Comparison of ENCODE assay signal across 13 mouse cellular contexts in genomic region chr6:18411505-18412225, GRCm38 (mm10).
"Had no signal": no experiment of that assay in that cellular context is flagged by ENCODE, and none has a peak within 500 bp of the region (broad histone marks: within the 10 kb centered on the region; RNA-seq: fewer than 3 reads in every experiment).

No protein-coding gene starts in this region.

- DNase-seq: lung, embryonic 14.5 days; lung, postnatal 10 days; lung, postnatal 4 days; midbrain, embryonic 14.5 days; right cerebral cortex, postnatal 14 days; thymus, adult 18-20 months; thymus, postnatal 14 days; thymus, postnatal 36 days had no signal

- H3K9me3 ChIP-seq: liver, embryonic 15.5 days; midbrain, embryonic 10.5 days; midbrain, embryonic 12.5 days; neural tube, embryonic 12.5 days had no signal

- H3K4me2 ChIP-seq: liver, embryonic 15.5 days; lung, embryonic 14.5 days; midbrain, embryonic 12.5 days; neural tube, embryonic 12.5 days had no signal

- ATAC-seq: midbrain, embryonic 16.5 days had no signal

- H3K4me3 ChIP-seq: liver, embryonic 15.5 days; midbrain, embryonic 10.5 days; midbrain, embryonic 12.5 days; neural tube, embryonic 12.5 days had no signal

- H3K36me3 ChIP-seq: liver, embryonic 15.5 days; midbrain, embryonic 10.5 days had no signal

- H3K4me1 ChIP-seq: midbrain, embryonic 10.5 days; midbrain, embryonic 12.5 days; neural tube, embryonic 12.5 days had no signal

- H3K9ac ChIP-seq: liver, embryonic 15.5 days; lung, embryonic 14.5 days; midbrain, embryonic 12.5 days; neural tube, embryonic 12.5 days had no signal

- H3K27ac ChIP-seq: liver, embryonic 15.5 days; midbrain, embryonic 10.5 days; midbrain, embryonic 12.5 days; neural tube, embryonic 12.5 days had no signal

- H3K27me3 ChIP-seq: liver, embryonic 15.5 days; midbrain, embryonic 12.5 days; neural tube, embryonic 12.5 days had no signal
